Mouse (Mus musculus) mature B cell (primary cell): ENCODE data around the gene Ddx41.

Source experiments
- in situ Hi-C: fragments of 300-500 bp; cut with MboI; formaldehyde crosslinking; loops from 2 replicates; pipeline ENCODE4 v1.14.3; 2019

Ddx41 gene

GRCm38 (mm10) chr13:55540933-55541332 is 4.5 kb upstream of the Ddx41 start:
- in situ Hi-C loops = no loop called here

- in situ Hi-C loops = no loop called here
Observed at GRCm38 (mm10) chr13:55535796-55536193, 663 bp downstream of the Ddx41 start.

GRCm38 (mm10) chr13:55535191-55535590 is 1.3 kb downstream of the Ddx41 start:
- in situ Hi-C loops = no loop called here

GRCm38 (mm10) chr13:55529198-55529915 is 7.1 kb downstream of the Ddx41 start, which contains the start of gene Dok3:
Dok3 (minus strand) TSS chr13:55529296.
- in situ Hi-C loops = no loop called here

GRCm38 (mm10) chr13:55527834-55528772 is 8.4 kb downstream of the Ddx41 start:
- in situ Hi-C loops = no loop called here

- in situ Hi-C loops = no loop called here
Observed at GRCm38 (mm10) chr13:55527212-55527611, 9.2 kb downstream of the Ddx41 start.

- in situ Hi-C loops = no loop called here
Observed at GRCm38 (mm10) chr13:55525733-55526553, 10.5 kb downstream of the Ddx41 start.

GRCm38 (mm10) chr13:55523951-55524600 is 12.4 kb downstream of the Ddx41 start:
- in situ Hi-C loops = loop anchor here (5.0 kb wide), 1 partner anchor 117 kb away; no protein-coding TSS in a partner anchor

- in situ Hi-C loops = loop anchor here (5.0 kb wide), 1 partner anchor 116 kb away; no protein-coding TSS in a partner anchor
Observed at GRCm38 (mm10) chr13:55523278-55523677, 13.2 kb downstream of the Ddx41 start.

GRCm38 (mm10) chr13:55522730-55523129 is 13.7 kb downstream of the Ddx41 start:
- in situ Hi-C loops = loop anchor here (5.0 kb wide), 1 partner anchor 115 kb away; no protein-coding TSS in a partner anchor

GRCm38 (mm10) chr13:55519606-55520005 is 16.9 kb downstream of the Ddx41 start:
- in situ Hi-C loops = loop anchor here (5.0 kb wide), 1 partner anchor 112 kb away; no protein-coding TSS in a partner anchor

- in situ Hi-C loops = no loop called here
Observed at GRCm38 (mm10) chr13:55516955-55517354, 19.5 kb downstream of the Ddx41 start.

- in situ Hi-C loops = no loop called here
Observed at GRCm38 (mm10) chr13:55513828-55514227, 22.6 kb downstream of the Ddx41 start.

GRCm38 (mm10) chr13:55513111-55513748 is 23.2 kb downstream of the Ddx41 start, which contains the start of gene Pdlim7:
Pdlim7 (minus strand) TSS chr13:55513676.
- in situ Hi-C loops = no loop called here

- in situ Hi-C loops = no loop called here
Observed at GRCm38 (mm10) chr13:55512379-55513031, 24.0 kb downstream of the Ddx41 start.

- in situ Hi-C loops = no loop called here
Observed at GRCm38 (mm10) chr13:55511492-55511861, 25.0 kb downstream of the Ddx41 start.

- in situ Hi-C loops = no loop called here
Observed at GRCm38 (mm10) chr13:55510668-55511491, 25.6 kb downstream of the Ddx41 start.

GRCm38 (mm10) chr13:55510332-55510667 is 26.2 kb downstream of the Ddx41 start:
- in situ Hi-C loops = no loop called here

GRCm38 (mm10) chr13:55508531-55508930 is 27.9 kb downstream of the Ddx41 start:
- in situ Hi-C loops = no loop called here
